Mouse (Mus musculus) heart, embryonic 12.5 days (tissue): ENCODE results near the gene Bhlhe23. TPM values are rescaled to one million over a fixed set of nuclear protein-coding genes. Genes with fewer than 3 reads are reported as not detected.

ENCODE experiments used
- ATAC-seq: fragments of 200-750 bp; cut with Nextera tagmentation; 2 replicates; pipeline ENCODE4 v1.8.0; 2017; ENCODE audit warnings: moderate TSS enrichment, moderate library complexity; ENCODE audit not compliant: insufficient number of reproducible peaks, low FRiP score
- H3K27ac ChIP-seq: fragments of 300-500 bp; sonication (generic); 2 replicates; pipeline ENCODE4 v1.5.1; 2016; ENCODE audit warnings: mild to moderate bottlenecking, moderate library complexity; ENCODE audit not compliant: poor library complexity, severe bottlenecking
- H3K27me3 ChIP-seq: fragments of 300-500 bp; sonication (generic); replicated peaks from 2 replicates; pipeline ENCODE4 v1.6.1; 2016; ENCODE audit warnings: mild to moderate bottlenecking, moderate library complexity
- H3K36me3 ChIP-seq: fragments of 300-500 bp; sonication (generic); 2 replicates; pipeline ENCODE4 v1.6.1; 2016; ENCODE audit warnings: mild to moderate bottlenecking, moderate library complexity
- H3K4me1 ChIP-seq: fragments of 300-500 bp; sonication (generic); replicated peaks from 2 replicates; pipeline ENCODE4 v1.6.1; 2016; ENCODE audit warnings: mild to moderate bottlenecking
- H3K4me2 ChIP-seq: fragments of 300-500 bp; sonication (generic); 2 replicates; pipeline ENCODE4 v1.6.1; 2016; ENCODE audit warnings: mild to moderate bottlenecking, moderate library complexity
- H3K4me3 ChIP-seq: fragments of 300-500 bp; sonication (generic); 2 replicates; pipeline ENCODE4 v1.5.1; 2016; ENCODE audit warnings: mild to moderate bottlenecking
- H3K9ac ChIP-seq: fragments of 300-500 bp; sonication (generic); 2 replicates; pipeline ENCODE4 v1.6.1; 2016; ENCODE audit warnings: mild to moderate bottlenecking, moderate library complexity
- H3K9me3 ChIP-seq: fragments of 300-500 bp; sonication (generic); replicated peaks from 2 replicates; pipeline ENCODE4 v1.6.1; 2016; ENCODE audit warnings: mild to moderate bottlenecking, moderate library complexity
- WGBS: fragments of 180-500 bp; shearing (Covaris S2); methylation state at CpG from one replicate; pipeline ENCODE4 v1.1.7; 2016; 5-methylcytosine and 5-hydroxymethylcytosine counted together
- polyA plus RNA-seq: library from polyadenylated mRNA; unstranded; fragments of >200 nt; fragmentation: Nextera tagmentation; extraction: Ambion mirVana; gene quantifications from 2 replicates; pipeline ENCODE4 v1.2.1, GENCODE M21; 2016

Bhlhe23 gene
- polyA plus RNA-seq, 1 experiment from 2014 or later, result not detected

DNA sequence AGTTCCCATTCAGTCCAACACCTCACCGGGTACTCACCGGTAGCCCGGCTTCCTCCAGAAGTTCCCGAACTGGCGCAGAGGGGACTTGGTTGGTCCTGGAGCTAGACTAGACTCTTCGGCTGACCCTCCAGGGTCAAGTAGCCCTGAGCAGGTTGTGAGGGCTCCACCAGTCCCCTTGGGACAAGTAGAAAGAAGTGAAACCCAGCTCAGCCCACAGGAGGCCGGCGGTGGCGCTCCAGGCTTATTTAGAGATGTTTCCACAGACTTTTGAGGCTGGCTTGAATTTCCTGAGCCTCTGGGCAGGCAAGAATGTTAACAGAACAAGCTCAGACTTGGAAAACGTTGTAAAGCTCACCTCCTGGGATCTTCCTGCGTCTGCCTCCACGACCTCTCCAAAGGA, 1.5 kb downstream of the Bhlhe23 start:
- no peak for ATAC-seq
- H3K36me3 ChIP-seq, result no peaks in the 10 kb centered on the region
- peaks cover 7% of the 10 kb centered on the region; the same call in 1 of the 2 replicates for H3K4me1 ChIP-seq
- H3K9me3 ChIP-seq, result no peaks in the 10 kb centered on the region
- no peak overlapping the region for H3K4me2 ChIP-seq
- 3% methylated on average over 12 of the region's 12 CpGs for WGBS
- no peak overlapping the region for H3K9ac ChIP-seq
- no peak overlapping the region for H3K27ac ChIP-seq
- peaks cover 96% of the 10 kb centered on the region for H3K27me3 ChIP-seq
- no peak overlapping the region for H3K4me3 ChIP-seq

DNA sequence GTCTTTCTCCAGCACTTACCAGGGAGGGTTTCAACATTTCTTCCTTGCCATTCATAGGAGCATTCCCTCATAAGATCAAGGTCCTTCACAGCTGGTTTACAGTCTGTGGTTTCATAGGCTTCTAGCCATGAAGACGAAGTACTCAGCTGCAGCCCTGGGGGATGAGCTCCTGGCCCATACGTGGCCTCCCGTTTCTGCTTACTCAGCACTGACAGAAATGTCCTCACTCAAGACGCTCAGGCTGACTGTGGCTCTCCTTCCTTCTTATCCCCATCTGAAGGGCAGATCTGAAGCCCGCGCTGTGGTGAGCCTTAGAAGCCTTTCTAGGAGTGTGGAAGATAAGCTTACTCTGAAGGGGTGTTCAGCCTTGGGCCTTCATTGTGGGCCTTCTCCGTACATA, 11.0 kb downstream of the Bhlhe23 start:
- H3K36me3 ChIP-seq, result no peaks in the 10 kb centered on the region
- H3K4me3 ChIP-seq, result no peak overlapping the region
- WGBS, result 61% methylated on average over 7 of the region's 7 CpGs
- H3K27ac ChIP-seq, result no peak overlapping the region
- no peaks in the 10 kb centered on the region for H3K4me1 ChIP-seq
- H3K9ac ChIP-seq, result no peak overlapping the region
- H3K4me2 ChIP-seq, result no peak overlapping the region
- no peak for ATAC-seq
- H3K9me3 ChIP-seq, result no peaks in the 10 kb centered on the region
- peaks cover 55% of the 10 kb centered on the region for H3K27me3 ChIP-seq

- WGBS, result 78% methylated on average over 11 of the region's 11 CpGs
- no peak overlapping the region for H3K9ac ChIP-seq
- H3K9me3 ChIP-seq, result no peaks in the 10 kb centered on the region
- no peak for ATAC-seq
- no peak overlapping the region for H3K27ac ChIP-seq
- no peak overlapping the region for H3K4me2 ChIP-seq
- H3K4me3 ChIP-seq, result no peak overlapping the region
- H3K27me3 ChIP-seq, result peaks cover 48% of the 10 kb centered on the region
- H3K36me3 ChIP-seq, result no peaks in the 10 kb centered on the region
- no peaks in the 10 kb centered on the region for H3K4me1 ChIP-seq
Observed at GRCm38 (mm10) chr2:180764986-180765385, 11.7 kb downstream of the Bhlhe23 start.

- Histone ChIP-seq H3K36me3 (no peaks in the 10 kb centered on the region), H3K27me3 (peaks cover 54% of the 10 kb centered on the region)
- WGBS, result 57% methylated on average over 15 of the region's 15 CpGs
Observed at GRCm38 (mm10) chr2:180758513-180759263, 18.0 kb downstream of the Bhlhe23 start.

GRCm38 (mm10) chr2:180756786-180757185, 19.9 kb downstream of the Bhlhe23 start:
- WGBS, result 40% methylated on average over 2 of the region's 2 CpGs
- no peak overlapping the region for H3K9ac ChIP-seq
- H3K4me3 ChIP-seq, result no peak overlapping the region
- no peaks in the 10 kb centered on the region for H3K9me3 ChIP-seq
- no peak overlapping the region for H3K27ac ChIP-seq
- H3K36me3 ChIP-seq, result no peaks in the 10 kb centered on the region
- H3K27me3 ChIP-seq, result peaks cover 49% of the 10 kb centered on the region
- no peak overlapping the region for H3K4me2 ChIP-seq
- no peak for ATAC-seq
- H3K4me1 ChIP-seq, result no peaks in the 10 kb centered on the region

More at GRCm38 (mm10) chr2:180758513-180759263, 18.0 kb downstream of the Bhlhe23 start:
- Histone ChIP-seq H3K9ac (no peak overlapping the region), H3K27ac (no peak overlapping the region), H3K4me1 (no peaks in the 10 kb centered on the region), H3K4me2 (no peak overlapping the region), H3K4me3 (no peak overlapping the region), H3K9me3 (no peaks in the 10 kb centered on the region)
- no peak for ATAC-seq

DNA sequence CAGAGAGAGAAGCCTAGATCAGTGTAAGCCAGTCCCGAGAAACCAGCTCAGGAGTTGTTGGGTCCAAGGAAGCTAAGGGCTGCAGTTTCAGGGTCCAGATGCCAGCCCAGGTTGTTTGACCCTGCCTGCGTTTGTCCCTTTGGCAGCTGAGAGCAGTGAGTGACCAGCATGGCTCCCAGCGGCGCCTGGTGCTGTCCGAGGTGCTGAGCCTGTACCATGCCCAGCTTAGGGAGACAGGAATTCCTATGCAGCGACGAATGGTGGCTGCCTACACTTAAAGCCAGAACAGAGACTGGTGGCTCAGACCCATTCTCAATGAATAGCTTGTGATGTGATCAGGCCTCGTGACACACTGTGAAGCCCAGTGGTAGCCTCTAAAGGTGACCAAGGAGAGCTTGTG, 20.8 kb downstream of the Bhlhe23 start:
- Histone ChIP-seq H3K4me1 (no peaks in the 10 kb centered on the region), H3K4me3 (no peak overlapping the region), H3K27ac (no peak overlapping the region), H3K27me3 (peaks cover 43% of the 10 kb centered on the region), H3K9me3 (no peaks in the 10 kb centered on the region), H3K4me2 (no peak overlapping the region), H3K9ac (no peak overlapping the region), H3K36me3 (no peaks in the 10 kb centered on the region)
- WGBS, result 2% methylated on average over 8 of the region's 8 CpGs
- ATAC-seq, result no peak

- Histone ChIP-seq H3K4me2 (no peak overlapping the region), H3K9ac (no peak overlapping the region), H3K9me3 (no peaks in the 10 kb centered on the region), H3K4me3 (no peak overlapping the region), H3K36me3 (no peaks in the 10 kb centered on the region), H3K27ac (no peak overlapping the region), H3K27me3 (peaks cover 43% of the 10 kb centered on the region), H3K4me1 (no peaks in the 10 kb centered on the region)
- ATAC-seq, result no peak
- 72% methylated on average over 5 of the region's 5 CpGs for WGBS
Observed at GRCm38 (mm10) chr2:180754976-180755688, 21.6 kb downstream of the Bhlhe23 start.

DNA sequence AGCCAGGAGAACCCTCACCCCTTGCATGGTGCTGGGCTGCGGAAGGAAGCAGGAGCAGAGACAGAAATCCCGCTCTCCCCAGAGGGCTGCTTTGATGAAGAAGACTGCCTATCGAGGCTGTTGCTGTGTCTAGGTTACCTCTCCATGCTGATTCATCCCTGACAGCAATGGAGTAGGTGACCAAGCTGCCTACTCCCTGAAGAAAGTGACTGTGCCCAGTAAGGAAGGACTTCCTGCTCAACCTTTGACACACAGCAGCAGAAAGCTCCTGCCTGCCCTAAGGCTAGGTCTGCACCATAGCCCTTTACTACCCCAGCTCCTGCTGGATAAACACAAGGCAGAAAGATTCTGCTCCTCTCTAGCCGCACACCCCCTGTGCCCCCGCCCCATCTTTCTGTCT, 27.8 kb downstream of the Bhlhe23 start:
- ATAC-seq, result no peak
- H3K4me2 ChIP-seq, result no peak overlapping the region
- no peaks in the 10 kb centered on the region for H3K9me3 ChIP-seq
- H3K36me3 ChIP-seq, result no peaks in the 10 kb centered on the region
- H3K9ac ChIP-seq, result no peak overlapping the region
- H3K4me3 ChIP-seq, result no peak overlapping the region
- no peaks in the 10 kb centered on the region for H3K4me1 ChIP-seq
- 56% methylated on average over 5 of the region's 5 CpGs for WGBS
- no peak overlapping the region for H3K27ac ChIP-seq
- H3K27me3 ChIP-seq, result peaks cover 23% of the 10 kb centered on the region

DNA sequence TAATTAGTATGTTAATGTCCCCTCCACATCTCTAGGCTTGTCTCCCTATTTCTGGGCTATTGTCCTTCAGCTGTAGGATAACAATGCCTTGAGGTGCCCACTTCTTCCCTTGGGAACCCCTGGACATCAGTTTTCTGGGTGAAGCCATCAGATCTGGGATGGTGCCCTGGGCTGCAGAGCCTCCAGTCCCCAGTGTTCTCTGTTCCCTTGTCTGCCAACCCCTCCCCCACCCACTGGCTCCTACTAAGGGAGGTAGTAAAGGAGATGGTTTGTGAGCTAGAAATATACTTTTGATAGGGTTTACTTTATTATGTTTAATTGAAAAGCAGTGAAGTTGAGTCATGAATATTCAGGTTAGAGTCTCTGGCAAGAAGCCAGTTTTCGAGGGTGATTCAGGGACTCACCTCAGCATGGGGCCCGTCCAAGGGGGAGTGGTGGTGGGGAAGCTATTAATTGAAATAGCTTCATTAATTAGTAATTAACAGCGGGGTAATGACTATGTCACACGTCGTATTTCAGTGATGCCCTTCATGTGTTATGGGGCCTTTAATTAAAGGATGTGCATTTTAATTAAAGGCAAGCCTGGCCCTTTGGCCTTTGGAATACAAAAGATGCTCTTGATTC, 30.0 kb downstream of the Bhlhe23 start:
- no peak for ATAC-seq
- Histone ChIP-seq H3K9ac (no peak overlapping the region), H3K27me3 (peaks cover 15% of the 10 kb centered on the region), H3K27ac (no peak overlapping the region), H3K36me3 (no peaks in the 10 kb centered on the region), H3K4me3 (no peak overlapping the region), H3K4me2 (no peak overlapping the region), H3K4me1 (no peaks in the 10 kb centered on the region), H3K9me3 (no peaks in the 10 kb centered on the region)
- WGBS, result 38% methylated on average over 5 of the region's 5 CpGs

DNA sequence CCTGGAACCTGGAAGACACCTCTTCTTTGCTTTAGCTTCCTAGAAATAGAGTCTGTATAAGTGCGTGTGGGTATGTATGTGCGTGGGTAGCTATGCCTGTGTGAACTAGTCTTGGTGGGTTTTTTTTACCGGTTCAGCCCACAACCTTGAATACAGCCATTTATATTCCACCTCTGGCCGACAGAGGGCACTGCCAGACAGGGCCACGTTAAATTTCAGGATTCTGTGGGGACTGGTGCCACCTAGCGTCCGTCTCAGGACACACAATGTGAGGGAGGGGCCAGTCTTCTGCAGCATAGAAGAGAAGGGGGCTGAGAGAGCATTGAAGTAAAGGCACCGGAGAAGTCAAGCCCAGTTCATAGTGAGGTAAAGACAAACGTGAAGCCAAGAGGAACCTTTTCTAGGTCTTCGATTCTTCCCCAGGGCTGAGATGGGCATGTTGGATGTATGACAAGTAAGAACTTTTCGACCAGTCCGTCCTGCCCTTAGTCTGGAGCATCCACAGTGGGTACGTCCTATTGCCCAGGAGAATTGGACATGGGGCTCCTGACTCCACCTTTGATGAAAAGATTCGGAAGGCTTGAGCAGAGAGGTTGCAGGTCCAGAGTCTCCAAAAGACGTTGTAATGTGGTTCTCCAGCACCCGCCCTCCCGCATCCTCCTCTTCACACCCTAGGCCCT, 31.3 kb downstream of the Bhlhe23 start:
- H3K4me1 ChIP-seq, result no peaks in the 10 kb centered on the region
- no peak overlapping the region for H3K9ac ChIP-seq
- peak; percentile 55; the same call in 1 of the 2 replicates for ATAC-seq
- no peaks in the 10 kb centered on the region for H3K36me3 ChIP-seq
- H3K27me3 ChIP-seq, result peaks cover 15% of the 10 kb centered on the region
- no peak overlapping the region for H3K4me2 ChIP-seq
- 30% methylated on average over 17 of the region's 17 CpGs for WGBS
- no peaks in the 10 kb centered on the region for H3K9me3 ChIP-seq
- no peak overlapping the region for H3K27ac ChIP-seq
- no peak overlapping the region for H3K4me3 ChIP-seq

- Histone ChIP-seq H3K36me3 (no peaks in the 10 kb centered on the region), H3K27ac (no peak overlapping the region), H3K9me3 (no peaks in the 10 kb centered on the region), H3K9ac (no peak overlapping the region), H3K4me1 (no peaks in the 10 kb centered on the region), H3K4me3 (no peak overlapping the region), H3K27me3 (peaks cover 12% of the 10 kb centered on the region), H3K4me2 (no peak overlapping the region)
- WGBS, result 81% methylated on average over 2 of the region's 2 CpGs
- ATAC-seq, result no peak
Observed at GRCm38 (mm10) chr2:180743321-180743720, 33.4 kb downstream of the Bhlhe23 start.
